Mouse (Mus musculus) cerebellum, adult (tissue): ENCODE data around the gene Evi2.

Experiments
- ATAC-seq: cut with Nextera tagmentation; 2 replicates; pipeline ENCODE4 v1.9.2; 2017; ENCODE audit warnings: mild to moderate bottlenecking, moderate library complexity, mixed read lengths; ENCODE audit not compliant: insufficient number of reproducible peaks, low FRiP score, low TSS enrichment

Evi2 gene

DNA sequence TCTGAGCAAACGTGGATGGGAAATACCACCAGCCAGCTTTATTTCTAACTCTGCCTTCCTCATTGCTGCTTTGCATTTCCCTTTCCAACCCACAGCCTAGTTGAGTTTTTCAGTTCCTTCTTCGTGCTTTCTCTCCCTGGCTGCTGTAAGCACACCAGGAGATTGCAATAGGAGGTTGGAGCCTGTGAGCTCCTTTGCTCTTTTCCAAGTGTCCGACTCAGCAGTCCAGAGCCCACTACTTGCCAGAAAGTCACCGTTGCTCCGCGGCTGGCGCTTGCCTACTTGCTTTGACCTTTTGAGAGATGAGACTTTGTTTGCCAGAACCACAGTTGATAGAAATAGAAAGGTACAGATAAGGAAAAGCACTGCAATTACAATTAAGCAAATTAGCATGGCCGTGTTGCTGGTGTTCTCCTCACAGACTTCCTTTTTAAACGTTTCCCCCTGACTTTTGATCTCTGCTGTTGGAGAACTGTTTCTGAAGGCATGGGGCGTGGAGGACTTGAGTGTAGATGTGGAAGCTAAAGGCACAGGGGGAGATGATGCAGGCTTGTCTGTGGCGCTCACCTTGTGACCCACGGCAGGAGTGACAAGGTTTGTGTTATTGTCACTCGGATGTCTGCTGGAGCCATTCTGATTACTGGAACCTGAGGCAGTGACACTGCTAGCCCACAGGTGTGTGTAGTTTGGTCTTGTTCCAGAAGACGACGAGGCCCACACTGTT lies 3.2 kb downstream of the Evi2 start:
- ATAC-seq = no peak

DNA sequence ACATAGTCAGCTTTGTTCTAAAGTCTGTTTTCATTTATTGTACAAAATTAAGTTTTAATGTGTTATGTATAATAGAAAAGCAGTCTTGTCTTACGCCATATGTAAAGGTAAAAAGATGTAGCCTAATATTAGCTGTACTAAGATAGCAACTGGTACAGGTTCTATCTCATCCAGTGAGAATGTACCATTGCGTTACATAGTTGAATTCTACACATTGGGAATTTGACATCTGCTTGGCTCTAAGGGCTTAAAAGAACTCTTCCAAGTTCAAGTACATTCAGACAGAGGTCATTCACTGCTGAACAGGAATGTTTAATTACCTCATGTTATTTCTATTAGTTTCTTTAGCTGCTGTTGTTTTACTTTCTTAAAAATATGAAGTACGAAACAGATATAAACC lies 3.8 kb downstream of the Evi2 start:
- ATAC-seq = no peak

DNA sequence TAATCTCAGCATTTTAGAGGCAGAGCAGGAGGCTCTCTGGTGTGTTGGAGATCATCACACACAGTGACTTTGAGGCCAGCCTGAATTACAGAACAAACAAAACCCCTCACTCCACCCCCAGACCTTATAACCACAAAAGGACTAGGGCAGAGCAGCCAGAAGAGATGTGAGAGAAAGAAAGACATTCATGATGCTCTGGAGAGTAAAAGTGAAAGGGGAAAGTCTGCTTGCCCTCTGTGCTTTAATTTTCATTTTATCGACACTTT lies 6.1 kb downstream of the Evi2 start:
- no peak for ATAC-seq

DNA sequence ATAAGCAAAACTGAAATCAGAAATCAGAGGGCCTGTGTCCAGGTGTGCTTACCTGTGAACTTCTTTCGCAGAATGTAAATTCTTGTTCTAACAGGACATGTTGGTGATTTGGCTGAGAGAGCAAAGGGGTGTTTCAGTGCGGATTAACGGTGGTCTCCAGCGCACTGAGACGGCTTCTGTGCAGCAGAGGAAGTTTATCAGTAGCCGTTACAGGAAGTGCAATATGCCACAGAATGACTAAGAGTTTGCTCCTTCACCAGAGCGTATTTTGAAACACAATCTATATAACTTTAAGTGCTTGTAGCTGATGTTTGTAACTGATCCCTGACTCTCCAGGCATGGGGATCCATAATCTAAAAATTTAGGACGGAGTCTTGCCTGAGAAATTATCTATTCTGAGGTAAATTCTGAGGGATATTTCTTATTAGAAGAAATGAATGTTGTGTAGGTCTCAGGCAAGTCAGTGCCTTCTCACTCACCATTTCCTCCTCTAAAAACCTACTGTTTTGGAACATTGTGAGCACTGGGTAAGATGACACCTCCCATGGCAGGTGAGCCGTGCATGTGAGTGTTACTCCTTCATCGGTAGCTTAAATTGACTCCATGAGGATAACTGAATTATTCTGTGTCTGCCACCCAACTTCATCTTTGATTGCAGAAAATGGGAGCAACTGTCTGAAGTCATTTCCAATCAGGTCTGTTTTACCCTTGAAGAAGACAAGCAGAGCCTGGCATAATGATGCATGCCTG lies 6.7 kb downstream of the Evi2 start, which contains the start of gene Evi2b:
TSS of gene Evi2b (minus strand) at position 203 of the 750 bp plus-strand sequence.
- no peak for ATAC-seq

DNA sequence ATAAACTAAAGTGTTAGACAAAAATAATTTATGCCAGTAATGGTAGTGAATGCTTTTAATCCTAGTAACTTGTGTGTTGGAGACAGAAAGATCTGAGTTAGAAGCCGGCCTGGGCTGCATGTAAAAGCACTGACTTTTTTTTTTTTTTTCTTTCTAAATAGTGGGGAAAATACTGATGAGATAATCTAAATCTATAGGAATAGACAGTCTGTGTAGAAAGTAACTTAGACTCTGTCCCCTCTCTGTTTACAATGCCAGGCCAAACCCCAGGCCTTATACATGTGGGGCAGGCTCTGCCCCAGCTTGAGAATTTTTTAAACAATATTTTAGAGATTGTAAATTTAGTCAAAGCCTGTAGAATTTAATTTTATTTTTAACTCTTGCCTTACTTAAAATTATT lies 7.4 kb downstream of the Evi2 start:
- no peak for ATAC-seq

DNA sequence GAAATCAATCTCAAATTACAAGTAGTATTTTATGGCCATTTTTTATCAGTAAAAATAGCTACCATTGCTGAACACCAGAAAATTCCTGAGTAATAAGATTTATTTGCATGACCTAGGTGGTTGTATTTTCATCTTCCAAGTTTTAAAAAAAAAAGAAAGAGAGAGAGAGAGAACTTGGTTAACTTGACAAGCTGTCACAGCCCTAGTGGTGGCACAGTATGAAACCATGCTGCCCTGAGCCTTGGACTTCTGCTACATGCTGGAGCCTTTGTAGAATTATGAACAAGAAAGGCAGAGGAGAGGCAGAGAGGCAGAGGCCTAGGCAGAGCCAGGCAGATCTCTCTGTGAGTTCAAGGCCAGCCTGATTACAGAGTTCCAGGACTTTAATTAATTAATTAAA lies 8.5 kb downstream of the Evi2 start:
- ATAC-seq = no peak

DNA sequence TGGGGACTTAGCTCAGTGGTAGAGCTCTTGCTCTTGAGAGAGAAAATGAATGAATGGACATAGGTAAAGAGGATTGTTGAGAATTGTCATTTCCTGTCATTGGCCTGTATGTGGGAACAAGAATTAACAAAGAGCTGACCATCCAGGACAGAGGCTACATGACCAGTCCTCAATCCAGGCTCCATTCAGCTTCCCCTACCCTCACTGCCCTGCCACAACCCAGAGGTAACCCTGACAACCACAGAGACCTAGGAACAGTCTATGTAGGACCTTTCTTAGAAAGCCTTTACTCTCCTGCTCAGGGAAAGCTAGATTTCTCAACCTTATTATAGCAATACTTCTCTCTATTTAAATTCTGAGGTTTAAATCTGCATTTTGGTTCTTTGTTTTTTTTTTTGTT lies 9.6 kb downstream of the Evi2 start:
- ATAC-seq = no peak

DNA sequence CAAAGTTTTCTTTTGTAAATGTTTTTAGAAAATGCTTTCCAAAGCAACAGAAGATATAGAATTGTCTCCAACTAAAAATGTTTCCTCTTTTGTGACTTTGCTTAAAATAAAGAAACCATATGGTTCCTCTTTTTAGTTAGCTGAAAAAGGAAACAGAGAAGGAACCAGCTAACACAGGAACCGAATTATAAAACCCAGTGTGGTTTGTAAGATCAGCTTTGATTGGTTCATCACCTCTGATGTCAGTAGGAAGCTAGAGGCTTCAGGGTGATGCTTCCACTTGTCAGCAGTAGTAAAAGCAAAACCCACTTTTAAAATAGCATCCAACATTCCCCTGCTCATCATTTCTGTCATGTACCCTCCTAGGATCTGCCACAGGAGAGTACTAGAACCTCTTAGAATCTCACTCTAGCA lies 10.5 kb downstream of the Evi2 start:
- no peak for ATAC-seq

- ATAC-seq = no peak
These were observed 11.1 kb downstream of the Evi2 start for GRCm38 (mm10) chr11:79519299-79519698.

GRCm38 (mm10) chr11:79515798-79516197 lies 14.6 kb downstream of the Evi2 start:
- ATAC-seq = no peak

DNA sequence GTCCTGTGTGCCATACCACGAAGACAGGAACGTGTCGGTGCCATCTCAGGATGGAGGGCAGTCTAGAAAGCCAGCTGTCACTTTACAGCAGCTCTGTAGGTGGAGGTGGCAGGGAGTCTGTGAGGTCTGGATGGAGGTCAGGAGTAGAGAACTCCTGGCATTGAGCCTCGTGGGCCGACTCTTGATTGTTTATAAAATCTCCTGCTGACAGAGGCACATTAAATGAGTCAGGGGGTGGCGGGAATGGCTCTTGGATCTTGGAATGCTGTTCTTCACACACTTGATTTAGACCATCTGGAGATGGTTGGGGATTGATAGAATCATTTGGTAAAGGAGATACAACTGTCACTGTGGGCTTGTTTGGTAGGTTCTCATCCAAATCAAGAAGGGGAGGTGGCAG lies 15.1 kb downstream of the Evi2 start:
- no peak for ATAC-seq

DNA sequence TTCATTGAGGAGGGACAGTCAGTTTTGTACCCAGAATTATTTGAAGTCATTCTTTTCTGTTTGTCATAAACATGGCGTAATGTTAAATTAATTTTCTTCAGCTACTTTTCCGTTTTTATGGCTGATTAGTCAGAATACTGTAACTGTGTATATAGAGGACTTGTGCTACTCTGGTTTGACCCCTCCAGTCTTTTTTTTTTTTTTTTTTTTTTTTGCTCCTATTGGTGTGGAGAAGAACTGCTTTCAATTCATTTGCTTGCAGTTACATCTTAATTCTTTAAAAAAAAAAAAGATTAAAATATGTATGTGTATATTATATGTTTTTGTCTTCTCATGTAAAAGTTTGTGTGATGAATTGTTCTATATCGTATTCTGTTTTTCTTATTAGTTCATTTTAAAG lies 18.4 kb downstream of the Evi2 start:
- ATAC-seq = no peak

GRCm38 (mm10) chr11:79504506-79504905 lies 25.9 kb downstream of the Evi2 start:
- no peak for ATAC-seq

DNA sequence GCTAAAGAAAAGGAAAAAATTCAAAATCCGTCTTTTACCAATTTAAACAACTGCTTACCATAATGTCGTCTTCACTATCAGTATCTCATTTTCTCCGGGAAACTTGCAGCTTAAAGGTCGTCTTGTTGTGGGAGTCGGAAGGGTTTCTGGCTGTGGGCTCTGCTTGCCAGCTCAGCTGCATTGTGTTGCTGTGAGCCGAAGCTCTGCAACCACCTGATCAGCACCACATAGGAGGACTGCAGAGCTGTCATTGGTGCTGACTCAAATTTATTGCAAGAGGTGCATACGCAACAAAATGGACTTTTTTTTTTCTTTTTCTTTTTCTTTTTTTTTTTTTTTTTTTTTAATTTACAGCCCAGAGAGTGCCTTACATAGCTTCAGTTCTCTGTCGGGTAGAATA lies 26.5 kb downstream of the Evi2 start, which contains the start of gene Omg:
TSS of gene Omg (minus strand) at position 240 of the 400 bp plus-strand sequence.
- no peak for ATAC-seq

DNA sequence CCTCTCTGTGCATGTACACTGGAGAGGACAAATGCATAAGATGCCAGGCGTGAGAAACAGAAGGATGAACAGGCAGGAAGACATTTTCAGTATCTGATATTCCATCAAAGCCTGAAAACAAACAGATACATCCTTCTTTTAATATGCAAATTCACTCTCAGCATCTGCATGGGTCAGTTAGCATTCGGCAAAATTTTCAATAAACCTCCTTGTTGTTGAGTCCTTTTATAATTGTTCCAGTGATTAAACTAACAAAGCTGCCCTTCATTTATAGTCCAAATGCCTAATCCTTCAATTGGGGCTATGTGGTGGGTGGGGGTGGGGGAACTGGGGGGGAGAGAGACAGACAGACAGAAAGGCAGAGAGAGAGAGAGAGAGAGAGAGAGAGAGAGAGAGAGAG lies 27.5 kb downstream of the Evi2 start:
- ATAC-seq = no peak

- no peak for ATAC-seq
These were observed 35.2 kb downstream of the Evi2 start for GRCm38 (mm10) chr11:79494976-79495800.

GRCm38 (mm10) chr11:79484721-79485120 lies 45.7 kb downstream of the Evi2 start:
- no peak for ATAC-seq

GRCm38 (mm10) chr11:79483876-79484528 lies 46.4 kb downstream of the Evi2 start:
- no peak for ATAC-seq

DNA sequence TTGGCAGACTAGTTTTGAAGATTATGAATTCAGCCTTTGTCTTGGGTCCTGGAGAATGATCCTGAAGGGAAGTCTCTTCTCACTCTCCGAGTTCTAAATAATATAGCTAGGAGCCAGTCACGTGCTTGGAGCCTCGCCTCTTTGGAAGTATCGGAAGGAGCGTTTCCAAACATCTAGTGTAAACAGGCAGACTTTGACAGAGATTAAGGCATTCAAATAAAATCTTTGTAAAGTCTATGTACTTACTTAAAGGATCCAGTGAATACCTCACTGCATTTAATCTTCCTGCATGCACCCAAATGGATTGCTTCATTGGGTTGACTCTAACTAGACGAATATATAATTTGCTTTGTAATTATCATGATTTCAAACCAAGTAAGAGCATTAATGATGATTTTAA lies 47.0 kb downstream of the Evi2 start:
- no peak for ATAC-seq

- ATAC-seq = no peak
These were observed 62.3 kb downstream of the Evi2 start for GRCm38 (mm10) chr11:79468097-79468496.
